Mouse (Mus musculus) midbrain, embryonic 16.5 days (tissue): ENCODE measurements around the gene Zic4. TPM values are rescaled to one million over a fixed set of nuclear protein-coding genes. Genes with fewer than 3 reads are reported as not detected.
A peak's percentile ranks its signal among the peaks of the same experiment; 100 is the strongest.

Source experiments
- ATAC-seq: fragments of 200-750 bp; cut with Nextera tagmentation; 2 replicates; pipeline ENCODE4 v1.8.0; 2017; ENCODE audit warnings: moderate TSS enrichment
- H3K27ac ChIP-seq: fragments of 300-500 bp; sonication (generic); 2 replicates; pipeline ENCODE4 v1.5.1; 2014; ENCODE audit warnings: mild to moderate bottlenecking, low read length, mixed read lengths
- H3K27me3 ChIP-seq: fragments of 300-500 bp; sonication (generic); 2 replicates; pipeline ENCODE4 v1.6.1; 2014; ENCODE audit warnings: low read depth, low read length, mixed read lengths; ENCODE audit not compliant: control insufficient read depth, insufficient read depth
- H3K36me3 ChIP-seq: fragments of 300-500 bp; sonication (generic); 2 replicates; pipeline ENCODE4 v1.6.1; 2014; ENCODE audit warnings: mild to moderate bottlenecking, low read length, moderate library complexity, mixed read lengths; ENCODE audit not compliant: control insufficient read depth, insufficient read depth
- H3K4me1 ChIP-seq: fragments of 300-500 bp; sonication (generic); 2 replicates; pipeline ENCODE4 v1.6.1; 2014; ENCODE audit warnings: mild to moderate bottlenecking, low read length, mixed read lengths; ENCODE audit not compliant: control insufficient read depth, insufficient read depth
- H3K4me2 ChIP-seq: fragments of 300-500 bp; sonication (generic); 2 replicates; pipeline ENCODE4 v1.6.1; 2014; ENCODE audit warnings: mild to moderate bottlenecking, low read length, mixed read lengths
- H3K4me3 ChIP-seq: fragments of 300-500 bp; sonication (generic); 2 replicates; pipeline ENCODE4 v1.5.1; 2014; ENCODE audit warnings: low read depth, mild to moderate bottlenecking, low read length, moderate library complexity, mixed read lengths
- H3K9ac ChIP-seq: fragments of 300-500 bp; sonication (generic); 2 replicates; pipeline ENCODE4 v1.6.1; 2014; ENCODE audit warnings: low read depth, low read length, mixed read lengths
- H3K9me3 ChIP-seq: fragments of 300-500 bp; sonication (generic); replicated peaks from 2 replicates; pipeline ENCODE4 v1.6.1; 2014; ENCODE audit warnings: mild to moderate bottlenecking, low read length, mixed read lengths; ENCODE audit not compliant: control insufficient read depth, poor library complexity, severe bottlenecking
- WGBS: fragments of 180-500 bp; shearing (Covaris S2); extraction: QIAGEN DNeasy Blood & Tissue Kit; methylation state at CpG from one replicate; pipeline ENCODE4 v1.1.7; 2014; 5-methylcytosine and 5-hydroxymethylcytosine counted together
- polyA plus RNA-seq: library from polyadenylated mRNA; unstranded; fragments of >200 nt; fragmentation: Nextera tagmentation; extraction: Ambion mirVana; gene quantifications from 2 replicates; pipeline ENCODE4 v1.2.1, GENCODE M21; 2015

The Zic4 gene
- 55.8 and 154 TPM in 2 replicates for polyA plus RNA-seq

GRCm38 (mm10) chr9:91361856-91362601 lies at the start of gene Zic4:
Gene Zic4 (plus strand): TSS chr9:91362413.
- H3K4me3 ChIP-seq = peak within 1 kb of the TSS; percentile 55
- peak; percentile 30; the same call in 1 of the 2 replicates for ATAC-seq
- H3K27me3 ChIP-seq = peaks cover 10% of the 10 kb centered on the region
- H3K4me1 ChIP-seq = no peaks in the 10 kb centered on the region
- H3K36me3 ChIP-seq = no peaks in the 10 kb centered on the region
- H3K9ac ChIP-seq = peak within 1 kb of the TSS; percentile 71
- H3K27ac ChIP-seq = peak within 1 kb of the TSS; percentile 93
- 0 out of 2 replicates have a peak, but pooled peaks cover 3% of the 10 kb centered on the region for H3K9me3 ChIP-seq
- H3K4me2 ChIP-seq = peak within 1 kb of the TSS; percentile 52
- under 1% methylated on average over 45 of the region's 45 CpGs for WGBS

GRCm38 (mm10) chr9:91347591-91347990 lies 14.6 kb upstream of the Zic4 start:
- Histone ChIP-seq H3K27me3 (peaks cover 13% of the 10 kb centered on the region), H3K4me2 (no peak overlapping the region), H3K9me3 (no peaks in the 10 kb centered on the region), H3K4me3 (no peak overlapping the region), H3K4me1 (peaks cover 3% of the 10 kb centered on the region; the same call in 1 of the 2 replicates), H3K36me3 (no peaks in the 10 kb centered on the region), H3K9ac (no peak overlapping the region), H3K27ac (no peak overlapping the region)
- ATAC-seq = no peak
- 63% methylated on average over 2 of the region's 2 CpGs for WGBS

- no peaks in the 10 kb centered on the region for H3K36me3 ChIP-seq
- no peak overlapping the region for H3K27ac ChIP-seq
- WGBS = 41% methylated on average over 1 of the region's 1 CpGs
- H3K4me1 ChIP-seq = peaks cover 3% of the 10 kb centered on the region; the same call in 1 of the 2 replicates
- no peaks in the 10 kb centered on the region for H3K9me3 ChIP-seq
- H3K4me3 ChIP-seq = no peak overlapping the region
- no peak for ATAC-seq
- H3K9ac ChIP-seq = no peak overlapping the region
- H3K4me2 ChIP-seq = no peak overlapping the region
- peaks cover 13% of the 10 kb centered on the region for H3K27me3 ChIP-seq
Observed at GRCm38 (mm10) chr9:91348746-91349145, 13.5 kb upstream of the Zic4 start.

DNA sequence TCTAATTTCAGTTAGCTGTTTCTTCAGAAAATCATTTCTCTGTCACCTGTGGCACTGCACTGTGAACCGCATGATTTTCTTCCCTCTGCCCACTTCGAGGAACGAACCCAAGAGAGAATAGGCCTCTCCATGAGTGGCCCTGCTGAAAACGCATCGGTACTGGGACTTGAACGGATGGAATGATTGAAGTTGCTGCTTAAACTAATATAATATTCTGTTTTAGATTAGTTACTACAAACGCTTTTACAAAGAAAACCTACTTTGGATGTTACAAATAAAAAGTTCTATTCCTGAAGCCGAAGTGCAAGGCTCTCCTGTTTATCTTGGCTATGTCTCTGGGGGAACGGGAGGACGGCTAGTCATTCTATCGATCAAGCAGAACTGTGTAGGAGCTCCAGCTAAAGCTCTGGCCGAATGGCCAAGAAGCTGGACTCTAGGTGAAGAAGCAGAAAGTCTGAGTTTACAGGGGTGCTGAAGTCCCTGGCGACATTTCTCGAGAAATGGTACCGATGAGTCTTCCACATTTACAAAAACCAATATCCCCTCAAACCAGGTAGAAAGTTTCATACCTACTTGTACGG lies 11.9 kb upstream of the Zic4 start:
- Histone ChIP-seq H3K36me3 (no peaks in the 10 kb centered on the region), H3K9ac (no peak overlapping the region), H3K9me3 (no peaks in the 10 kb centered on the region), H3K4me1 (peaks cover 4% of the 10 kb centered on the region), H3K27ac (peak overlapping the region; percentile 68), H3K4me3 (peak overlapping the region; percentile 23), H3K27me3 (peaks cover 16% of the 10 kb centered on the region), H3K4me2 (peak overlapping the region; percentile 41)
- WGBS = 3% methylated on average over 16 of the region's 16 CpGs
- ATAC-seq = no peak

DNA sequence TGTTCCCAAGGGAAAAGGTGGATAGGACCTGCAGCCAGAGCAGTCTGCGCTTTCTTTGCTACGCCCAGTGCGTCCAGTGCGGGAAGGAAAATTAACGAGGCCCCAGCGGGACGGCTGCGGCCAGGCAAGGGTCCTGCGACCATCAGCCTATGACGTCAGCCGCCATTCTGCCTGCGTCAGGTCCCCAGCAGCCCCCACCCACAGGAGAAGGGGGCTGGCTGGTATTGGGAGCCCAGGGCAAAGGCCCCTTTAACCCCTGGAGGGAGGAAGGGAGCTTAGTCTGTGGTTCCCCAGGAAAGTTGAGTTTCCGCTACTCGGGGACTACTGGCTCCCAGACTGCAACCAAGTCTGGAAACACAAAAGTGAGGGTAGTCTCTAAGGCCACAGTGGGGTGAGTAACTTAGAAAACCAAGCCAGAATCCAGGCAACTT lies 11.3 kb upstream of the Zic4 start:
- Histone ChIP-seq H3K4me3 (peak overlapping the region; percentile 23), H3K9me3 (no peaks in the 10 kb centered on the region), H3K27ac (peak overlapping the region; percentile 68), H3K4me1 (peaks cover 9% of the 10 kb centered on the region), H3K9ac (peak overlapping the region; percentile 40; the same call in 1 of the 2 replicates), H3K27me3 (peaks cover 16% of the 10 kb centered on the region), H3K36me3 (no peaks in the 10 kb centered on the region), H3K4me2 (peak overlapping the region; percentile 41)
- peak; percentile 40; the same call in 1 of the 2 replicates for ATAC-seq
- WGBS = 1% methylated on average over 14 of the region's 14 CpGs

DNA sequence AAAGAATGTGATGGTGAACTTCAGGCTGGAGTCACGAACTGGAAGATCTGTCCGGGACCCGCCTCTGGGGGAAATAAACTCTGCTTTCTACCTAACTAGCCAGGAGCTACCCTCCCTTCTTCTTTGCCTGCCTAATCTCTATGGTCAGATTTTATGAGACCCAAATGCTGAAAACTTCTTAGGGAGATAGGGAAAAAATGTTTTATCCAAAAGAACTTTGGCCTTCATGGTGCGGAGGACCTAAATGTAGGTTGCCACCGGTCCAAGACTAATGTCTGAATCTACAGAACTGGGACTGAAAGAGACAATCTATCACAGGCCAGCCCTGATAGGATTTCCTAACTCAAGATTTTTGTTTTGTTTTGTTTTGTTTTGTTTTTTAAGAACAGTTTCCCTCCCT lies 10.9 kb upstream of the Zic4 start:
- peak overlapping the region; percentile 68 for H3K27ac ChIP-seq
- peak overlapping the region; percentile 23 for H3K4me3 ChIP-seq
- H3K9ac ChIP-seq = no peak overlapping the region
- peaks cover 18% of the 10 kb centered on the region for H3K27me3 ChIP-seq
- H3K36me3 ChIP-seq = no peaks in the 10 kb centered on the region
- peak overlapping the region; percentile 41 for H3K4me2 ChIP-seq
- 14% methylated on average over 5 of the region's 5 CpGs for WGBS
- no peaks in the 10 kb centered on the region for H3K9me3 ChIP-seq
- H3K4me1 ChIP-seq = peaks cover 9% of the 10 kb centered on the region
- ATAC-seq = no peak

DNA sequence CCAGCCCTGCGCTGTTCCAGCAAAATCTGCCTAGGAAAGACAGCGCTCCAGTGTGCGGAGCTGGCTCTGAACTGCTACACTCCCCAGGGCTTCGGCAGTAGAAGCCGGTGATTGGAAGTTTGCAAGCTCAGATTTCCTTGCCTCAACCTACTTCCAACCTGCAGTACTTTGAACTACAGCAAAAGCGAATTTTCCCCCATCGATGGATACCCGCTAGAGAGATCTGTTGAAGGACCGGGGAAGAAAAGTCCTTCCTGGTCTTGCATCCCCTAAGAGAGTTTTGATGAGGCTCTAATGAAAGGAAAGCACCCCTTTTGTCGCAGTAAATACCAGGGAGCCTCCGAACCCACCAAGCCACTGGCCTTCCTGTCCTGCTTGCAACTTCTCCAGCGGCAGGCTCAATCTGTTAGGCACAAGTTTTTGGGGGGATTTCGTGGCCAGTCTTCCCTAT lies 10.2 kb upstream of the Zic4 start:
- H3K9me3 ChIP-seq = no peaks in the 10 kb centered on the region
- H3K4me1 ChIP-seq = peaks cover 9% of the 10 kb centered on the region
- WGBS = 8% methylated on average over 13 of the region's 13 CpGs
- no peaks in the 10 kb centered on the region for H3K36me3 ChIP-seq
- H3K27ac ChIP-seq = peak overlapping the region; percentile 74
- ATAC-seq = no peak
- peak overlapping the region; percentile 54 for H3K4me2 ChIP-seq
- peak overlapping the region; percentile 14; the same call in 1 of the 2 replicates for H3K4me3 ChIP-seq
- H3K27me3 ChIP-seq = peaks cover 20% of the 10 kb centered on the region
- H3K9ac ChIP-seq = peak overlapping the region; percentile 46; the same call in 1 of the 2 replicates

DNA sequence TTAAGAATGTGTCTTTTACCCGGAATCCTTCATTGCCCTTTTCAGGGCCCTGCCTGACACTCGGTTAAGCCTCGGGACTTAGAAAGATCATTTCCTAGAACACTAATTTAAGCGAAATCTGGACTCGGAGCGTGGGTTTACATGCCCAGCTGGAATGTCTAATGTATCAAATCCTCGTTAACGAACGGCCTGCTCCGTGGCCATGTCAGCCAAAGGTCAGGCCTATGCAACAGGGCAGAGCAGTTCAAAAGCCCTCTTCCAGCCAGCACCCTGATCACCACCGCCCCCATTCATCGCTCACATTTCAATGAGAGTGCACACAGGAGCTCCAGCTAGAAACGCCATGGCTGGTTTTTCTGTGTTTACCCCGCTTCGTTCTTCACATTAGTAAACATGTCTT lies 9.4 kb upstream of the Zic4 start:
- Histone ChIP-seq H3K4me3 (peak overlapping the region; percentile 9; the same call in 1 of the 2 replicates), H3K27ac (peak overlapping the region; percentile 74), H3K36me3 (no peaks in the 10 kb centered on the region), H3K9me3 (no peaks in the 10 kb centered on the region), H3K27me3 (peaks cover 20% of the 10 kb centered on the region), H3K4me1 (peaks cover 9% of the 10 kb centered on the region), H3K4me2 (peak overlapping the region; percentile 54), H3K9ac (no peak overlapping the region; the same call in 1 of the 2 replicates)
- ATAC-seq = no peak
- WGBS = 5% methylated on average over 15 of the region's 15 CpGs
